Mouse (Mus musculus) kidney, postnatal 14 days (tissue): Measurements from ENCODE around the gene Cnp.
"Not testable (repeated sequence)": the region's sequence is repeated elsewhere in the genome, so short reads cannot be mapped to it uniquely, and the experiment has no call there.

ENCODE experiments used
- DNase-seq: peaks from one replicate; pipeline ENCODE4 v3.0.0; 2022; ENCODE audit warnings: mixed read lengths

Gene Cnp

GRCm38 (mm10) chr11:100557563-100557962, 17.1 kb upstream of the Cnp start:
- DNase-seq, result no peak

GRCm38 (mm10) chr11:100559476-100559875, 15.2 kb upstream of the Cnp start:
- DNase-seq, result no peak

GRCm38 (mm10) chr11:100561748-100562147, 13.0 kb upstream of the Cnp start:
- no peak for DNase-seq

GRCm38 (mm10) chr11:100564297-100564696, 10.4 kb upstream of the Cnp start:
- DNase-seq, result no peak

GRCm38 (mm10) chr11:100564703-100565102, 10.0 kb upstream of the Cnp start:
- DNase-seq, result no peak

- DNase-seq, result no peak
Measured at GRCm38 (mm10) chr11:100567229-100567628, 7.5 kb upstream of the Cnp start.

- DNase-seq, result peak; percentile 62
Measured at GRCm38 (mm10) chr11:100567815-100568245, 6.9 kb upstream of the Cnp start.

- no peak for DNase-seq
Measured at GRCm38 (mm10) chr11:100568692-100569091, 6.0 kb upstream of the Cnp start.

- DNase-seq, result no peak
Measured at GRCm38 (mm10) chr11:100569789-100570188, 4.9 kb upstream of the Cnp start.

GRCm38 (mm10) chr11:100570430-100571201, 4.1 kb upstream of the Cnp start:
- DNase-seq, result peak; percentile 85

- DNase-seq, result no peak
Measured at GRCm38 (mm10) chr11:100571202-100571567, 3.5 kb upstream of the Cnp start.

GRCm38 (mm10) chr11:100574188-100574587, 516 bp upstream of the Cnp start:
- no peak for DNase-seq

- no peak for DNase-seq
Measured at GRCm38 (mm10) chr11:100575484-100575855, 766 bp downstream of the Cnp start.

GRCm38 (mm10) chr11:100576256-100576655, 1.6 kb downstream of the Cnp start:
- DNase-seq, result no peak

GRCm38 (mm10) chr11:100577852-100578599, 3.3 kb downstream of the Cnp start:
- DNase-seq, result no peak

- DNase-seq, result no peak
Measured at GRCm38 (mm10) chr11:100579116-100579799, 4.6 kb downstream of the Cnp start.

GRCm38 (mm10) chr11:100580275-100580674, 5.6 kb downstream of the Cnp start:
- no peak for DNase-seq

- DNase-seq, result no peak
Measured at GRCm38 (mm10) chr11:100581756-100582155, 7.1 kb downstream of the Cnp start.

- DNase-seq, result not testable (repeated sequence)
Measured at GRCm38 (mm10) chr11:100582413-100582812, 7.7 kb downstream of the Cnp start.

GRCm38 (mm10) chr11:100582836-100583235, 8.1 kb downstream of the Cnp start:
- no peak for DNase-seq

GRCm38 (mm10) chr11:100584561-100584961, 9.9 kb downstream of the Cnp start:
- DNase-seq, result no peak

GRCm38 (mm10) chr11:100585148-100585547, 10.4 kb downstream of the Cnp start:
- no peak for DNase-seq

GRCm38 (mm10) chr11:100588462-100588861, 13.8 kb downstream of the Cnp start:
- no peak for DNase-seq
